Mouse (Mus musculus) Muller cell, postnatal 12 days (primary cell): ENCODE results near the gene Crygf.
"Not testable (repeated sequence)": the region's sequence is repeated elsewhere in the genome, so short reads cannot be mapped to it uniquely, and the experiment has no call there.

Experiments
- DNase-seq: peaks from one replicate; pipeline ENCODE4 v3.0.0-alpha.2; 2015; ENCODE audit errors: inconsistent ontology term

Gene Crygf

DNA sequence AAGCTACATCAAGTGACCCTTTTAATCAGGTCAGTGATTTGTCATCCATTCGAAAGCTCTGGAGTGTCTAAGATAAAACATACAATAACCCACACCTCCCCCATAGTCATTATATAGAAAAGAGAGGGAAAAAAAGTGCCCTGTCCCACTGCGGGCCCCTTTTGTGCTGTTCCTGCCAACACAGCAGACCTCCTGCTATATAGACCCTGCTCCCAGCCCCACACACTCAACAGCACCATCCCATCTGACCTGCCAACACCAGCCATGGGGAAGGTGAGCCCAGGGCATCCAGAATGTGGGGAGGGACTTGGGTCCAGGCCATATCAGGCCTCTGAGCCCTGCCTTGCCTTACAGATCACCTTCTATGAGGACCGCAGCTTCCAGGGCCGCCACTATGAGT is at the start of gene Crygf:
Gene Crygf, plus strand, starts transcription at position 227 of the 400 bp plus-strand sequence.
- DNase-seq: no peak

DNA sequence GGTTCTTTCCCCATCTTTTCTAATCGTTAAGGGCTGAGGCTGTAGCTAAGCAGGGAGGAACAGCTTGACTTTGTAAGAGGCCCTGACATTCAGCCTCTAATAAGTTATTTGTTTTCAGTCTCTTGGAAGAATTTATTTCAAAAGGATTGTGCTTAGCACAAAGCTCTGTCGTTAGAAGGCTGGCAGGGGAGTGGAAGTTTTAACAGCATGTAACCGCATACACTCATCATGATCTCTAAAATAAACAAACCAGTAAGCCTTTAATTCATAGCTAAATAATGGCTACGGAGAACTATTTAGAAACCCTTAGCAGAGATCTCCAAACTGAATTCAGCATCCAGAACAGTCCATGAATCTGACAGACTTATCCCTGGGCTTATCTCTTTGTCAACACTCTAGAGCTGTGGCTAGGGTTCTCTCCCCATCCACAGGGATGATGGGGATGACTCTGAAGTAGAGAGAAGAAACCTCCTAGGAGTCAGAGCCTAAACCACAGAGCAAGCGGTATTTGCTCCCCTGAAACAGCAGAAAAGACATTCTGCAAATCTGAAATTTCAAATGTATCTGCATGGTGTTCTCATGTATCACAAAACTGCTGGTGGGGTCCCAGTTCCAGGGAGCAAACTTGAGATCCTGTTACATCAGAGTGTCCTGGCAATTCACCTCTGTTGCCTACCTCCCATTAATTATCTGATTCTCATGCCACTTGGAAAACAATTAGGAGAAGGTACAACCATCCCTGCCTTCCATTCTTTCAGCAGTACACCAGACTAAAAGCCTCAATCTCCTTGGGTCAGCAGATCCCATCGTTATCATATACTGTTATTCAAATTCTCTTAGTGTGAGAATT is 734 bp upstream of the Crygf start:
- DNase-seq: peak; percentile 6

DNA sequence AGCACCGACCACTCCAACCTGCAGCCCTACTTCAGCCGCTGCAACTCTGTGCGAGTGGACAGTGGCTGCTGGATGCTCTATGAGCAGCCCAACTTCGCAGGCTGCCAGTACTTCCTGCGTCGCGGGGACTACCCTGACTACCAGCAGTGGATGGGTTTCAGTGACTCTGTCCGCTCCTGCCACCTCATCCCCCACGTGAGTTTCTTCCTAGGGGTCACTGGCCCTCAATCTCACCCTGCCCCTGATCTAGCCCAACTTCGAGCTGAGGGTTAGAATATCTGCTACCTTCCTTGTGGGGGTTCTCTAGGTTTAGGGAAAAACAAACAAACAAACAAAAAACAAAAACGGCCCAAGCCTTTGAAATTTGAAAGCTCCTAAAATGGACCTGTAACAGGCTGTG is 376 bp downstream of the Crygf start:
- DNase-seq: not testable (repeated sequence)

DNA sequence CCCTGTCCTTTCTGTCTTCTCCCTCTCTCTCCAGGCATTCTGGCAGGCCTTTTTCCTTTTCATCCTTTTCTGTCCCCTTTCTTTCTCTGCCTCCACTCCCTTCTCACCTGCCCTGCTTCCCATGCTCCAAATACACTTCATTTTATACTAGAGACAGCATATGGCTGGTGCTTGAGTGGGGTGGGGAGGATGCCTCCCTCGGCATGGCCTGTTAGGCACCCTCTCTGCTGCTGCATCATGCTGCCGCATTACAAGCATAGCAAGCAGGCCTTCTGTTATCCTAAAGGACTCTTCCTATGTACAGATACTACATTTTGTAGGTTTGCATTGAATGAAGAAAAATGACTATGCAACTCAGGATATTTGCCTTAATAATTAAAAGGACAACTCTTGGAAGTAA is 3.7 kb downstream of the Crygf start:
- no peak for DNase-seq

DNA sequence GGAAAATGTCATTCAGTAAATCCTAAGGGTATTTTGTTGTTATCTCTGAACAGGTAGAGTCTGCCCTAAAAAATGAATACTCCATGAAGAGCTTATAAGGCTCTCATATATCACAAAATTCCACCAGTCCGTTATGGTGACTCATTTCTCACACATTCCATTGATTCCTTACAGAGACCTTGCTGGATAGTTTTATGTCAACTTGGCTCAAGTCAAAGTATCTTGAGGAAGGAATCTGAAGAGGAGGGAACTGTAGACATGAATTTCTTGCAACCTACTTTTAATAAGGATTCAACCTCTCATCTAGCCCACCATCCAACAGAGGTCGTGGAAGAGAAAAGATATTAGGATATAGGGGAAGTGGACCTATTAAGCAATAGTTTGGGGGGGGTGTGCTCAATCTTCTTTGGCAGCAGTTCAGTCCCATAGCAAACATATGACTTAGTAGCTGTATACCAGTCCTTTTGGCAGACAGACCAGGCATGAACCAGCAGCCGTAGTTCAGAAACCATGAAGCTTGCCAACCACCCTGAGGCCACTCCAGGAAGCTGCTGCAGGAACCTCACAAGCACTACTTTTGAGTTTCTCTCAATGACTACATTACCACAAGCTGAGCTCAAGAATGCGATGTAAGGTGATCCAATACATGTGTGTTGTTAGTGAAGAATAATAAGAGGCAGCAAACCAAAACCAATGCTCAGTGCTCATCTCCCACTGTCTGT is 5.9 kb downstream of the Crygf start:
- DNase-seq: peak; percentile 62
